Comparison of ENCODE assay signal across 12 mouse cellular contexts in genomic region chr4:76369101-76369500, GRCm38 (mm10).
A peak's percentile ranks its signal among the peaks of the same experiment; 100 is the strongest.
DNase-seq lines count a peak whose midpoint lies in the region; ATAC-seq and TF ChIP-seq lines count a peak whose summit lies in the region.
"Had no signal": no experiment of that assay in that cellular context is flagged by ENCODE, and none has a peak within 500 bp of the region (broad histone marks: within the 10 kb centered on the region; RNA-seq: fewer than 3 reads in every experiment).

No protein-coding gene starts in this region.

- TF ChIP-seq POLR2A in kidney, adult 2 months (IDR thresholded peaks at IDR 0.05; ENCODE audit: low read depth, low read length) = no peak
- no peak for TF ChIP-seq POLR2A in limb, embryonic 14.5 days (IDR thresholded peaks at IDR 0.05; ENCODE audit: borderline replicate concordance, extremely low read depth, insufficient read depth, insufficient read length)

- H3K27me3 ChIP-seq in kidney, adult 2 months (replicated peaks; ENCODE audit: control insufficient read depth, insufficient read depth, low read length) = no peaks in the 10 kb centered on the region
- H3K27me3 ChIP-seq in embryonic facial prominence, embryonic 15.5 days = no peaks in the 10 kb centered on the region
- no peaks in the 10 kb centered on the region for H3K27me3 ChIP-seq in kidney, embryonic 14.5 days (ENCODE audit: control insufficient read depth, insufficient read depth, low read length)
- H3K27me3 ChIP-seq in limb, embryonic 14.5 days (ENCODE audit: control insufficient read depth, insufficient read depth, low read length) = no peaks in the 10 kb centered on the region
- H3K27me3 ChIP-seq: embryonic facial prominence, embryonic 12.5 days; heart, embryonic 12.5 days; midbrain, embryonic 15.5 days had no signal

- H3K4me3 ChIP-seq in kidney, adult 2 months (ENCODE audit: insufficient read depth, low read depth, low read length) = no peak overlapping the region
- no peak overlapping the region for H3K4me3 ChIP-seq in embryonic facial prominence, embryonic 15.5 days (replicated peaks)
- no peak overlapping the region for H3K4me3 ChIP-seq in kidney, embryonic 14.5 days (ENCODE audit: low read length)
- no peak overlapping the region for H3K4me3 ChIP-seq in limb, embryonic 14.5 days (replicated peaks; ENCODE audit: low read length)
- H3K4me3 ChIP-seq: embryonic facial prominence, embryonic 12.5 days; heart, embryonic 12.5 days; midbrain, embryonic 15.5 days had no signal

- H3K4me2 ChIP-seq in embryonic facial prominence, embryonic 15.5 days (replicated peaks) = 0 out of 2 replicates have a peak overlapping the region, but pooled peaks have one; percentile 12
- H3K4me2 ChIP-seq in kidney, embryonic 14.5 days (replicated peaks; ENCODE audit: low read depth, low read length) = peak overlapping the region; percentile 25
- peak overlapping the region; percentile 6; the same call in 1 of the 2 replicates for H3K4me2 ChIP-seq in limb, embryonic 14.5 days (replicated peaks; ENCODE audit: low read depth, low read length, severe bottlenecking)
- H3K4me2 ChIP-seq: embryonic facial prominence, embryonic 12.5 days; heart, embryonic 12.5 days; midbrain, embryonic 15.5 days had no signal

- H3K4me1 ChIP-seq in kidney, adult 2 months (ENCODE audit: control insufficient read depth, insufficient read depth, low read length) = peaks cover 24% of the 10 kb centered on the region
- peaks cover 27% of the 10 kb centered on the region for H3K4me1 ChIP-seq in embryonic facial prominence, embryonic 15.5 days
- H3K4me1 ChIP-seq in kidney, embryonic 14.5 days (ENCODE audit: control insufficient read depth, insufficient read depth, low read length) = peaks cover 29% of the 10 kb centered on the region
- H3K4me1 ChIP-seq in limb, embryonic 14.5 days (ENCODE audit: control insufficient read depth, insufficient read depth, low read length) = peaks cover 48% of the 10 kb centered on the region

- peak overlapping the region; percentile 76 for H3K27ac ChIP-seq in kidney, adult 2 months (ENCODE audit: insufficient read depth, low read depth, low read length)
- no peak overlapping the region for H3K27ac ChIP-seq in embryonic facial prominence, embryonic 15.5 days (replicated peaks)
- peak overlapping the region; percentile 85; the same call in 1 of the 2 replicates for H3K27ac ChIP-seq in kidney, embryonic 14.5 days (ENCODE audit: low read depth, low read length)
- no peak overlapping the region for H3K27ac ChIP-seq in limb, embryonic 14.5 days (replicated peaks; ENCODE audit: low read depth, low read length)
- H3K27ac ChIP-seq: embryonic facial prominence, embryonic 12.5 days; midbrain, embryonic 15.5 days had no signal

- H3K36me3 ChIP-seq in kidney, adult 2 months (ENCODE audit: control insufficient read depth, insufficient read depth, low read length) = no peaks in the 10 kb centered on the region
- H3K36me3 ChIP-seq in embryonic facial prominence, embryonic 15.5 days = no peaks in the 10 kb centered on the region
- H3K36me3 ChIP-seq in kidney, embryonic 14.5 days (ENCODE audit: control insufficient read depth, insufficient read depth, low read length) = no peaks in the 10 kb centered on the region
- no peaks in the 10 kb centered on the region for H3K36me3 ChIP-seq in limb, embryonic 14.5 days (ENCODE audit: control insufficient read depth, insufficient read depth, low read length)
- H3K36me3 ChIP-seq: embryonic facial prominence, embryonic 12.5 days; heart, embryonic 12.5 days; midbrain, embryonic 15.5 days had no signal

- ATAC-seq in embryonic facial prominence, embryonic 15.5 days (ENCODE audit: insufficient number of reproducible peaks, low FRiP score, low TSS enrichment, low read depth) = no peak
- ATAC-seq in kidney, embryonic 14.5 days (ENCODE audit: low FRiP score, low TSS enrichment) = peak; percentile 79; the same call in 1 of the 2 replicates
- peak; percentile 36 for ATAC-seq in limb, embryonic 14.5 days (ENCODE audit: low FRiP score, low read depth)
- ATAC-seq: midbrain, embryonic 15.5 days had no signal

- TF ChIP-seq CTCF in kidney, adult 2 months (conservative IDR thresholded peaks at IDR 0.05; ENCODE audit: insufficient read depth, insufficient read length, low read depth, low read length) = no peak

- DNase-seq in kidney, adult 2 months = peak; percentile 79
- DNase-seq in kidney, postnatal 25 days = no peak
- DNase-seq in limb, embryonic 14.5 days (ENCODE audit: low spot score) = peak; percentile 71
- DNase-seq in adipocyte (ENCODE audit: low spot score) = no peak
- DNase-seq in adrenal gland, adult 2 months = no peak
- DNase-seq: cerebellum, adult 11 months; right cerebral cortex, postnatal 14 days had no signal

- 9% methylated on average over 3 of the region's 3 CpGs for WGBS in kidney, adult 2 months
- 31% methylated on average over 3 of the region's 3 CpGs for WGBS in embryonic facial prominence, embryonic 15.5 days
- 9% methylated on average over 3 of the region's 3 CpGs for WGBS in kidney, embryonic 14.5 days
- WGBS in limb, embryonic 14.5 days = 14% methylated on average over 3 of the region's 3 CpGs

- no peaks in the 10 kb centered on the region for H3K9me3 ChIP-seq in embryonic facial prominence, embryonic 15.5 days (replicated peaks)
- H3K9me3 ChIP-seq in kidney, embryonic 14.5 days (ENCODE audit: control insufficient read depth, low read length) = no peaks in the 10 kb centered on the region
- no peaks in the 10 kb centered on the region for H3K9me3 ChIP-seq in limb, embryonic 14.5 days (ENCODE audit: control insufficient read depth, low read length)
- H3K9me3 ChIP-seq: embryonic facial prominence, embryonic 12.5 days; heart, embryonic 12.5 days; midbrain, embryonic 15.5 days had no signal

- H3K9ac ChIP-seq in embryonic facial prominence, embryonic 15.5 days = no peak overlapping the region
- no peak overlapping the region for H3K9ac ChIP-seq in kidney, embryonic 14.5 days (ENCODE audit: low read depth, low read length)
- H3K9ac ChIP-seq in limb, embryonic 14.5 days (ENCODE audit: low read depth, low read length, severe bottlenecking) = no peak overlapping the region
- H3K9ac ChIP-seq: embryonic facial prominence, embryonic 12.5 days; heart, embryonic 12.5 days; midbrain, embryonic 15.5 days had no signal

Comparison
In these comparisons a context has a peak if more than half of its experiments do, and no peak if none do; other contexts are left out.
1. DNase-seq: peak in kidney, adult 2 months (single experiment) and limb, embryonic 14.5 days (single experiment); none in kidney, postnatal 25 days (0 of 2), adipocyte (single experiment) and adrenal gland, adult 2 months (single experiment).
2. H3K27ac ChIP-seq: peak in kidney, adult 2 months (single experiment) and kidney, embryonic 14.5 days (single experiment); none in embryonic facial prominence, embryonic 15.5 days (single experiment) and limb, embryonic 14.5 days (single experiment).
3. Peak in every context shown above with its lines, with median percentiles within 50 percentile points of each other: H3K4me2 ChIP-seq.